Mouse (Mus musculus) lung, adult 2 months (tissue): ENCODE measurements around the gene 1700113H08Rik.

Experiments
- CTCF ChIP-seq: fragments of 200-500 bp; IDR thresholded peaks from 2 replicates; pipeline ENCODE4 v1.5.1; 2011; ENCODE audit warnings: mild to moderate bottlenecking, low read length, control low read depth; ENCODE audit not compliant: insufficient read depth
- POLR2A ChIP-seq: fragments of 200-500 bp; IDR thresholded peaks from 2 replicates; pipeline ENCODE4 v1.6.1; 2011; ENCODE audit warnings: low read depth, mild to moderate bottlenecking, control low read depth, low read length, borderline replicate concordance; ENCODE audit errors: extremely low read depth

DNA sequence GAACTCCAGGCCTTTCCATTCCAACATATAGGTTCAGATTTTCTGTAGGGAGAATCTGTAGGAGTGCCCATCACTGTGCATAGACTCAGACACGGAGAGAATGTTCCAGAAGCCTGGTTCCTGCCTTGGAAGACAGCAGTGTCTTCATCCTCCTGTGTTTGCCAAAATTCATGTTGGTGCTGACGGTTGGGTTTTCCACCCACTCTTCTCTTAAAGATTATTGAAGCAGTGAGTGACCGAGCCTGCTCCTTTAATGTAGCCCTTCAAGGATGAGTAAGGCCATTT, 49.7 kb upstream of the 1700113H08Rik start:
- no peak for TF ChIP-seq POLR2A
- TF ChIP-seq CTCF, result no peak
